Mouse (Mus musculus): ENCODE measurements at regions not wholly inside any gene's neighbourhood (a gene's known extent, or its start where the extent isn't known, plus 50 kb on each side); places are given as distances from the start of the nearest gene placed in this dataset.

DNA sequence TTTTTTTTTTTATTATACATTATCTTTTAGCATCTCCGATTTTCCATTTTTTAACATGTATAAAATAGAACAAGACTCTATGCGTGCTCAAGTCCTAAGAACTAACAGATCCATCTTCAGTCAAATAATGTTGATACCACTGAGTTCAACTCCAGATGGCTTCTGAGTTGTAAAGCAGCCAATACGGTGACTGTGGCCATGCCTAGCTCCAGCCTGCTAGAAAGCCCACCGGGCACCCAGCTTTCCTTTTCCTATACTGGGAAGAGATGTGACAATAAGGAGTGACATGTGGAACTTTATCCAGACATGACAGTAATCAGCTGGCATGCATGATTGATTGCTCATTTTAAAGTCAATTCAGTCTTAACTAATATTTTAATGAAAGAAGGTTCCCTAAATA, 236.7 kb upstream of the Crim1 start:
- Histone ChIP-seq H3K36me3 (no peaks in the 10 kb centered on the region), H3K27me3 (no peaks in the 10 kb centered on the region), H3K4me2 (replicated peaks) (no peak overlapping the region), H3K9ac (no peak overlapping the region), H3K4me1 (no peaks in the 10 kb centered on the region), H3K4me3 (no peak overlapping the region), H3K9me3 (no peaks in the 10 kb centered on the region), H3K27ac (no peak overlapping the region)
- ATAC-seq (ENCODE audit: insufficient number of reproducible peaks, insufficient read depth, low FRiP score, low TSS enrichment) = no peak
- WGBS = 88% methylated on average over 4 of the region's 4 CpGs

DNA sequence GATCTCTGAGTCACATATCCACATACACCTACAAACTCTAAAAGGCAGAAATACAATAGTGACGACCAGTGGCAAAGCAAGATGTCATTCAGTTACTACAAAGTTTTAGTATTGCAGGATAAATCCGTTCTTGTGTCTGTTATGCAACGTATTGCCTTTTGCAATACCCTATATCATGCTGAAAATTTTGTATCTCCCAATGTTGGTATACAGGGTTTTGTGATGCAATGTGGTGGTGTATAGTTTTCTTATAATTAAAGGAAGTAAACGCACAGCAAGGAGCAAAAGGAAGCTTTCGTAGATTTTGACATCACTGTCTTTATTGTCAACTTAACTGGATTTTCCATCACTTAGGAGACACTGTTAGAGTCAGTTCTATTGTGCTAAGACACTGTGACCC, 231.5 kb upstream of the Crim1 start:
- Histone ChIP-seq H3K4me3 (no peak overlapping the region), H3K9ac (no peak overlapping the region), H3K4me2 (replicated peaks) (no peak overlapping the region), H3K9me3 (no peaks in the 10 kb centered on the region), H3K27me3 (no peaks in the 10 kb centered on the region), H3K27ac (no peak overlapping the region), H3K4me1 (no peaks in the 10 kb centered on the region), H3K36me3 (no peaks in the 10 kb centered on the region)
- 92% methylated on average over 5 of the region's 5 CpGs for WGBS
- no peak for ATAC-seq (ENCODE audit: insufficient number of reproducible peaks, insufficient read depth, low FRiP score, low TSS enrichment)

DNA sequence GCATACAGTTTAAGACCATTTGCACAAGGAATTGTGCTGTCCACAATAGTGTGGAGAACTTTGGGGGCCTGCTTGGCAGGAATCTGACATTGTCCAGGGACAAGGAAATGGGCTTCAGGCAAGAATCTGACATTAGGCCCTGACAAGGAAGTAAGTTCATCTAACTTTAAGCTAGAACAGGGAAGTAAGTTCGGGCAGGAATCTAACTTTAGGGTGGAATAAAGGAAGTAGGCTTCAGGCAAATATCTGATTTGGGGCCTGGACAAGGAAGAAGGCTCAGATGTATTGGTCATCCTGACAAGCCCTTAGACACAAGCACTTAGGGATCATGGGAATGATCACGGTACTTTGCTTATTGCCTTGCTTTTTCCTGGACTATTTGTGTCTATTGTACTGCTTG, 230.9 kb upstream of the Crim1 start:
- 80% methylated on average over 2 of the region's 2 CpGs for WGBS
- H3K27ac ChIP-seq = no peak overlapping the region
- no peak overlapping the region for H3K4me2 ChIP-seq (replicated peaks)
- H3K9me3 ChIP-seq = no peaks in the 10 kb centered on the region
- no peaks in the 10 kb centered on the region for H3K27me3 ChIP-seq
- H3K9ac ChIP-seq = no peak overlapping the region
- ATAC-seq (ENCODE audit: insufficient number of reproducible peaks, insufficient read depth, low FRiP score, low TSS enrichment) = no peak
- no peaks in the 10 kb centered on the region for H3K4me1 ChIP-seq
- no peak overlapping the region for H3K4me3 ChIP-seq
- H3K36me3 ChIP-seq = no peaks in the 10 kb centered on the region
